Mouse (Mus musculus) layer of hippocampus, postnatal 25 days (tissue): ENCODE data around the gene Smim14. TPM values are rescaled to one million over a fixed set of nuclear protein-coding genes. Genes with fewer than 3 reads are reported as not detected.
A peak's percentile ranks its signal among the peaks of the same experiment; 100 is the strongest.

Experiments used
- DNase-seq, 2 experiments: peaks; one replicate each; pipeline ENCODE4 v3.0.0; 2022; ENCODE audit warnings: mixed read lengths in 2 of 2, low spot score in 1 of 2; ENCODE audit errors: extremely low spot score in 1 of 2
- total RNA-seq, 2 experiments: library from RNA; stranded (reverse); gene quantifications; 2 replicates each; pipeline ENCODE4 v1.2.3; 2021

The Smim14 gene
- total RNA-seq, 2 experiments from 2014 or later: 158 to 162 TPM

- no peak for DNase-seq
These were observed 114.2 kb downstream of the Smim14 start for GRCm38 (mm10) chr5:65422803-65423202.

- DNase-seq: no peak
These were observed 116.2 kb downstream of the Smim14 start for GRCm38 (mm10) chr5:65420822-65421221.

- DNase-seq: no peak
These were observed 117.8 kb downstream of the Smim14 start for GRCm38 (mm10) chr5:65419136-65419535.

DNA sequence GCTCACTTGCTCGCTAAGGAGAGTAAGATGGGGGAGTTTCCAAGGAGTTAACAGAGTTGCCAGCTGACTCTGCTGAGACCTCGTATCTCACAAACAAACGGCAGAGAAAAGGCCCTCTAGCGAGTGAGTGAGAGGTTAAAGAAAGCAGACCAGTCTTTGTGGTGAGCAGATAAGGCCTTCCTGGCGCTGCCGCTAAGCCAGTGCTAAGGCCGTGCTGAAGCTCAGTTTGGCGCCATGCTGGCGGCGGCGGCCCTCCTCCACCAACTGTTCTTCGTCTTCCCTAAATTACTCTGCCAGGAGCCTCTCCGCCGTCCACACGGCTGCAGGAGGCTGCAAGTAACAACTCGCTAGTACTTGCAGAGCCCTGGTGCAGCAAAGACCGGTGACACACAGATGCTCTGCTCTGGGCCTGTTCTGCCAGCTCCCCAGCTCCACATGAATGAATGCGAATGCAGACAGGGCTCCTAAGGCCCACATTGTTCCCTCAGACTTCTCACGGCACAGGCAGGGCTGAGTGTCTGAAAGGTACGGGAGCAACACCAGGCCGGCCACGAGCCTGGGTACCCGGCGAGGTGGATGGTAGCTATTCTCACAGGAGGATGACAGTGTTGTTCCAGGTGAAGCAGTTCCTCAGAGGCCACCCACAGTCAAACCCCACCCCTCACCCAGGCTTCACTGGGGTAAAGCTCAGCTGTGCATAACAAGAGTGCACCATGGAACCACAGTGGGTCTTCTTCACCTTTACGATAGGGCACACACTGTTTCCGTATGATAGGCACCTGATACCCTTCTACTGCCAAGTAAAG, 121.1 kb downstream of the Smim14 start:
- DNase-seq: no peak

DNA sequence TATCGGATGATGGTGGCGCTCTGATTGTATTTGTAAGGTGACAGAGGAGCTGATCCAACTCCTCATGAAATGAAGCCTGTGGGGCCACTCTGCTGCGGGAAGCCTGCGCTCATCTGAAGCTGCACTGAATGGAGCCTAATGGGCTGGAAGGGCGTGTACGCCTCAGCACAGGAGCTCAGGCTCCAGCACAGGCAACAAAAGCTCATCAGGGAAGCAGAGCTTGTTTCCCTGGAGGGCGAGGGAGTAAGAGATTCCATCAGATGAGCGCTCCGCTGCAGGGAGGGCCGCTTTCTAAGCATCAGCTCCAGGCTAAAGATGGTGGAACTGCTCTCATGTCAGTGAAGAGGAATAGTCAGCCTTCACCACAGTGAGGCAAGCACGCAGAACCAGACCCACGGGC, 129.0 kb downstream of the Smim14 start:
- DNase-seq: no peak

DNA sequence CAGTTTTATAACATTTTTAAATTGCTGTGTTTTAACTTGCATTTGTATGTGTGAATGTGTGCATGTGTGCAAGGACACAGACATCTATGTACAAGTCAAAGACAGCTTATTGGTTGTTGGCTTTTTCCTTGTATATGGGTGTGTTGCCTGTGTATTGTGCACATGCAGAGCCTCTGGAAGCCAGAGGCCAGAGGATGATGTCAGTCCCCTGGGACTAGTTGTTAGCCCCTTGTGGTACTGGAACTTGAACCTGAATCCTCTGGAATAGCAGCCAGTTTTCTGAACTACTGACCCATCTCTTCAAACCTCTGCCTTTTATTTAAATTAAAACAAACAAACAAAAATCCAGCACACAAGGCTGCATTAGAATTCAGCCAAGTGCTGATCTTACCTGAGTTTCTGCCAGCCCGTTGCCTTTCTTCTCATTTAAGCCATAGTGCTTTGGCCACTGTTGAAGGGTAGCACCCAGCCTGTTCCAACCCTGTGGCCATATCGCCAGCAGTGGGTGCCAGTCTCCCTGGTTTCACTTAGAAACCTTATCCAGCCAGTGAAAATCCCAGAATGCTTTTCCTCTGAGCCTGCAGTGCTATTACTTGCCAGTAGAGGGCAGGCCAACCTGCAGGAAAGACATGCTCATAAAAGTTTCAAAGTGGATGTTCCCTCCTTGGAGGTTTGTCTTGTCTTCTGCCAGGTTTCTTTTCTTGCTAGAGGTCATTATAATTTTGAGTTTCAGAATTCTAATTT, 135.6 kb downstream of the Smim14 start:
- DNase-seq: peak; percentile 35 to 78

Other genes starting within 250 kb of the Smim14 start
- 10 to 100 TPM; 28.5 to 29.5 TPM for gene Rfc1, start 201.5 kb downstream of the Smim14 start, total RNA-seq
- under 1 TPM; 0.62 to 0.73 TPM for gene Klb, start 188.9 kb downstream of the Smim14 start, total RNA-seq
- gene Rpl9, start 145.7 kb downstream of the Smim14 start, total RNA-seq: 100 to 1,000 TPM; 604 to 704 TPM
- 10 to 100 TPM; 27.7 to 34.2 TPM for gene Lias, start 145.7 kb downstream of the Smim14 start, total RNA-seq
- gene Ugdh, start 101.2 kb downstream of the Smim14 start, total RNA-seq: 10 to 100 TPM; 27.8 to 29.1 TPM
- gene Gm43552, start 44.4 kb downstream of the Smim14 start, total RNA-seq: 1 to 10 TPM in 1 of 2 experiments, not detected in 1; 1.8 TPM
- gene Ube2k, start within 50 bp of the Smim14 start, total RNA-seq: 100 to 1,000 TPM; 130 to 134 TPM
- gene Pds5a, start 161.1 kb upstream of the Smim14 start, total RNA-seq: 10 to 100 TPM; 68.3 to 78.2 TPM
- gene N4bp2, start 226.3 kb upstream of the Smim14 start, total RNA-seq: 10 to 100 TPM; 11.4 to 11.5 TPM